Mouse (Mus musculus) mature B cell (primary cell): ENCODE measurements around the gene Hapln2.

Experiments used
- in situ Hi-C: fragments of 300-500 bp; cut with MboI; formaldehyde crosslinking; loops from 2 replicates; pipeline ENCODE4 v1.14.3; 2019

The Hapln2 gene

DNA sequence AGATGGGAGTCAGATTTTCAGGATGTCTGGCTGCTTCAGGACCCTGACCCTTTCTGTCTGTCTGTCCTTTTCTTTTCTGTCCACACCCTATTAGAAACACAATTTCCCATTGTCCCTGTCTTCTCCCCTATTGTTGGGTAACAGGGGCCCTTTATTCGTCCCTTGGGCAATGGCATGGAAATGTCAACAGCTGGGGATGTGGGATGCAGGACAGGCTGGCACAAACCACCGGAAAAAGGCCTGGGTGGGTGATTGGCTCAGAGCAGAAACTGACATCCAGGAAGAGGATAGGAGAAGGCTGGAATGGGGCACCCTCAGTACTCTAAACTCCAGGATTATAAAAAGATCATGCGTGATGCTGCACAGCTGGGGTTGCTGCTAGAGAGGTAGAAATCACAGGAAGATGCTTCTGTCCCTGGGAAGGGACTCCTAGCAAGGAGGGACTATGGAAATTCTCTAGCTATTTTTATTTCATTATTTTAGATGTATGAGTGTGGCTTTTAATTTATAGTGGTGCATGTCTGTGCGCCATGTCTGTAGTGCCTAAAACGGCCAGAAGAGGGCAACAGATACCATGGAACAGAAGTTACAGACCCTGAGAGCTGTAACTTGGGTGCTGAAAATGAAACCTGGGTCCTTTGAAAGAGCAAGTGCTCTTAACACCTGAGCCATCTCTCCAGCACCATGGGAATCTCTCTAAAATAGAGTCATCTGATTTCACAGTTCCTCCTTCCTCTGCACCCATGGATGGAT is at the start of gene Hapln2:
TSS of gene Hapln2 (minus strand) at position 150 of the 753 bp plus-strand sequence.
- in situ Hi-C loops: no loop called here

DNA sequence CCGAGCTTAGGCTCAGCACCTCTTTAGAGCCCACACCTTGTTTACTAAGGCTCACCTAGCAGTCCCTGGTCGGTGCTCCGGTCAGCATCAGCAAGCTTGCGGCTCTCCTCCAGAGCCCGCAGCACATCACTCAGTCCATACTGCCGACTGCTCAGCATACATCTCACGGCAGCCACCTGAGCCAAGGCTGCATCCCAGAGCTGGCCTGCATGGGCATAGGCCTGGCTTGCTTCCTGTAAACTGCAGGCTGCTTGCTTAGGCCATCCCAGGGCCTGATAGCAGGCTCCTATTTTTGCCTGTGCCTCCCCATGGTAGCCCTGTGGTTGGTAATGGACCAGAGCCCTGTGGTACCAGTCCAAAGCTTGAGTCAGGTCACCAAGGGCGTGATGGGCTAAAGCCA is 47.4 kb upstream of the Hapln2 start:
- in situ Hi-C loops: no loop called here

DNA sequence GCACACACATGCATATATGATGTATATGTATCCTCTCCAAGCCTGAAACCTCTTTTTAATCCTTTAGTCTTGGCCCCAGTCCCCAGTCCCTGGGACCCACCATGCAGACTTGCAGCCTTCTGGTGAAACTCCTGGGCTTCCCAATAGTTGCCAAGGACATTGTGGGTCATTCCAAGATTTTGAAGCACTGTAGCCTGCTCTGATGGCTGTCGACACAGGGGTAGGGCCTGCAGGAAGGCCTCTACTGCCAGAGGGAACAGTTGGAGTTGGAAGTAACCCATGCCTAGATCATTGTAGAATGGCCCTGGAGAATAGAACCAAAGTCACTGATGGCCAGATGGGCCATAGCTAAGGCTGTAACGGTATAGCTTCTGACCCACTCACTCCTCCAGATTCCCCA is 47.0 kb upstream of the Hapln2 start:
- in situ Hi-C loops: no loop called here

DNA sequence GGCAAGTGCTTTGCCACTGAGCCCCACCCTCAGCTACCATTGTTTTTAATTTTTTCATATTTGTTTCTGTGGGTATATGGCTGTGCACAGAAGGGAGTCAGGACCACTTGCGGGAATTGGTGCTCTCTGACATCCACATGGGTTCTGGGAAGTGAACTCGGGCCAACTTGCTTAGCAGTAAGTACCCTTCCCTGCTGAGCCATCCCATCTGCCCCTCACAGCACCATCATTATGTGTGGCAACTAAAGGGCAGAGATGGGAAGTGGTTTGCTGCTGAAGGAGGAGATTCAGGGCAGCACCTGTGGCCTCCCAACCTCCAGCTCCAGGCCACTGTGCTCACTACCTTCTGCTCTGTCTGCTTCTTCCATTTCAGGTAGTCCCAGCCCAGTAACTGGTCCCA is 46.2 kb upstream of the Hapln2 start:
- in situ Hi-C loops: no loop called here

DNA sequence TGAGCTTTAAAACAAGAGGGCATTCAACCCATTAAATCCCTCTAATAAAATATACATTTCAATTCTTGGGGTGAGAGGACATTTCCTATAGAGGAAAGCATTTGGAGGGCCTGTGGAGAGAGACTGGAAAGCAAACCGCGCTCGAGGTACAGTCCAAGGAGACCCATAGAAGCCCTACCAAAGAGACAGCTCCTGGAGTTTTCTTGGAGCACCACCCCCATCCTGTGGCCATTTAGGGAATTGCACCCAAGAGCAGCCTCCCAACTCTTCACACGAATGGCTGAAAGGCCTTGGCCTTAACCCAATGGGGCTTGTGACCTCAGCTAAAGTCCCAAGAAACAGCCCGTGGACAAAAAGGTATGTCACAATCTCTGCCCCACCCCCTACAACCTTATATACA is 44.4 kb upstream of the Hapln2 start:
- in situ Hi-C loops: no loop called here

DNA sequence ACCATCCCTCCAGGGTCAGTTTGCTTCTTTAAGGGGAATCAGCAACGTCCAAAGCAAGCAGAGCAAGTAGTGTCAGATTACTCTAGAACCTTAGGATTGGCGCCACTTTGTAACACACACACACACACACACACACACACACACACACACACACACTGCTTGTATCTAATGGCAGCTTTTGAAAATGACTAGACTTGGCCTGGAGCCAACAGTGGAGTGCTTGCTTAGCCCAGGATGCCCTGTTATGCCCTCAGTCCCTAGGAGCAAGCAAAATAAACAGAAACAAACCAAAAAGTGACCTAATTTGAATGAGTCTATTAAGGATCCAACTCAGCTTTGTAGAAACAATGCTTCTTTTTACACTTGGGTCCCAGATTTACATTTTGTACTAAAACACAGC is 41.0 kb upstream of the Hapln2 start:
- in situ Hi-C loops: no loop called here

DNA sequence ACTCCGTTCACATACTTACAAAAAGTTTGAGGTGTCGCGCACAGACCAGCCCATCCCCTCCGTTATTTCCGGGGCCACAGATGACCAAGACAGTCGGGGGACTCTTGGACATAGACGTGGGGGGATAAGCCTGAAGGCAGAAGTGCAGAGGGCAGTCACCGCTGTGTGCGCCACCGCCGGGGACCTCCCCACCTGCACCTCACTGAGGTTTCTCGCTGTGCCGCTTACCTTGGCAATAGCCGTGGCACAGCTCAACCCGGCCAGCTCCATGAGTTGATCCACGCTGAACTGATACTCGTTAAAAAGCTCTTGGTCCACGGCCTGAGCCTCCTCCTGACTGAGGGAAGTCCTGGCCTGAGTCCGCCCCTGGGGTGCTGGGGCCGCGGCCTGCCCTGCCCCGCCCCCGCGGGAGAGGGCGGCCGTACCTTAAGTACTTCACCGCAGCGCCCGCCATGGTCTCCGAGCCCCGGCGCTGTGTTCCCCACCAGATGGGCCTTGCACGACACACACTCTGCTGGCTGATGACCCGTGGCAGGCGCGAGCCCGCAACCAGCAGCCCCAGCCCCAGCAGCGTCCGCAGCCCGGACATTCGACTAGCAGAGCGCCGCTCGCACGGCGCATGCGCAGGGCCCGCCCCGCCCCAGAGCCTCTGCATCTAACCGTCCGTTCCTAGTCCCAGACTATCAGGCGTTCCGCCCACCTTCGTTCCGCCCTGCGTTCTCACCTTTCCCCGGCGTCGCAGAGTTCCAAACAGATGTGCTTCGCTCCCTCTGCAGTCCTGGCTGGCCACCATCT is 30.7 kb upstream of the Hapln2 start, which contains the start of gene Naxe:
TSS of gene Naxe (minus strand) at position 594 of the 795 bp plus-strand sequence.
- in situ Hi-C loops: no loop called here

DNA sequence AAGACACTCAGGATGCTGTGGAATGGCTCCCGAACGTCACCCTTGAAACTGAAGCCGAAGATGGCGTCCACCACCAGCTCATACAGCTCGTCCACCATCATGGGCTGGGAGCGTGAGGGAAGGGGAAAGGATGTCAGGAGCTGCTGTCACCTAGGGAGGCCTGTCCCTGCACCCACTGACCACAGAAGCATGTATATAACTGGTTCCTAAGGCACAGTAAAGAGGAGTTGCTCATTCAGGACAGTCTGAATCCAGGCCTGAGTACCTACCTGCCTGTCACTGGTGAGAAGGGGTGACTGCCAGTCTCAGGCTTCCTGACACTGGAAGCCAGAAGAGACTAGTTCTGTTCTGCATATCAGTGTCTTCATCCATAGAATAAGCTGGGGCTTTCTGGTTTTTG is 29.6 kb upstream of the Hapln2 start:
- in situ Hi-C loops: no loop called here

DNA sequence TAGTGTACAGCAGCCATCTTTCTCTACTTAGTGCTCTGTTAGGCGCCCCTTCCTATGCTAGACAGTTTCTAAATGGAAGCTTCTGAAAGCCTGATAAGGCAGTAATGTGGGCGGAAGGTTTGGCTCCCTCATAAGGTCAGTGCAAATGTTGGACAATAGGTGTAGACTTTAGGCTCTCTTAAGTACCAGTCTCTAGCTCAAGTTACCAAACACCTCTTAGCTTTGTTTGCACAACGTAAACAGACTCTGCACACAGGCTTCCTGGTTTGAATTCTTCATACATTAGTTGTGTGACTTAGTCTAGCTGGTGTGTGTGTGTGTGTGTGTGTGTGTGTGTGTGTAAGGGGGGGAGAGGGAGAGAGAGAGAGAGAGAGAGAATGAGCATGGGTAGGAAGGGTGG is 22.1 kb upstream of the Hapln2 start:
- in situ Hi-C loops: no loop called here

DNA sequence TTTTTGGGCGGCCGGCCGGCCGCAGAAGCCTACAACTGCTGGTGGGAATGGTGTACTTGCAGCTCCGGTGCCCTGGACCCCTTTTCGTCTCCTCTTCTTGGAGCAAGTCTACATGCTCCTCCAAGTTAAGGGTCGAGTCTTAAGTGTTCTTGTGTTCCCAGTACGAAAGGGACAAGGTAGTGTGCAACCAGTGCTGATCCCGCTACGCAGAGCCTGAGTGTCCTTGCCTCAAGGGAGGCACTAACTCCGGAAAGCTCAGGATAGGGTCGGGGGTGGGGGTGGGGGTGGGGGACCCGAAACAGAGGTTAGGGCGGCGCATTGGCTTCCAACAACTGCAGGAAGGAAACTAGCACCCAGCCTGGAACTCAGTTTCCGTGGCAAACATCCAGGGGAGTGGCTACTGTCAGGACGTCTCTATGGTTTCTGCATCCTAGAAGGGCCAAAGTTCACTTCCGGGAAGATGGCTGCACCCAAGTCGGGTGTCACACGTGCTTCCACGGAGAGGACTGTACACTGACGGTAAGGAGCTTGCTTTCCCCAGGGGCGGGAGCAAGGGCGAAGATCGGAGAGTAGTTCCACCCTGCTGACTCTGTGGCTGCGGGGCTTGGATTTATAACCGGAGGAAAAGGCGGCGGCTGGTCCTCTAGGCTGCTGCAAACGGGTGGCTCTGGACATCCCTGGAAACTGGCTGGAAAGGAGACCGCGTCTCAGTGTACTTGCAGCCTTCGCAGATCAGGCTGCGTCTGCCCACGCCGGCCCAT is 15.5 kb upstream of the Hapln2 start, which contains the start of gene Gpatch4:
TSS of gene Gpatch4 (plus strand) at position 448 of the 761 bp plus-strand sequence.
- in situ Hi-C loops: no loop called here

DNA sequence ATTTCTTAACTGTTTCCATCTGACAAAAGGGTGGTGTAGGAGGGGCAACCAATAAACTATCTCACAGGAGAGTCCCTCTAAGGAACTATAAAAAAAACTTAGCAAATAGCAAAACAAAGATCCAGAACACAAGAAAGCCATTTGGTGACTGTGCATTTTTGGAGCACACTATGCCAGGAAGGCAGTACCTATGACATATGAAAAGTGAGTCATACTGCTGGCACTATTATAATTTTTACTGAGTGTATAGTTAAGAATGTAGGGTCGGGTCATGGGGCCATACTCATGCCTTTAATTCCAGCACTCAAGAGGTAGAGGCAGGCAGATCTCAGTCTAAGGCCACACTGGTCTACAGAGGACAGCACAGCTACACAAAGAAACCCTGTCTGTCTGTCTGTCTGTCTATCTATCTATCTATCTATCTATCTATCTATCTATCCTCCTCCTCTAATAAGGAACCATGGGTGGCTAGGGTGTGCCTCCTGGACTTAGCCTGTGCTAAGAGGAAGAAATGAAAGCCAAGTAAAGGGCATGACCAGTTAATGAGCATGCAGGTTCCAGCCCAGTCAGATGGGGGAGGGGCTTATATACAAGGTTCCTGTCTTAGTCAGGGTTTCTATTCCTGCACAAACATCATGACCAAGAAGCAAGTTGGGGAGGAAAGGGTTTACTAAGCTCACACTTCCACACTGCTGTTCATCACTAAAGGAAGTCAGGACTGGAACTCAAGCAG is 8.3 kb upstream of the Hapln2 start:
- in situ Hi-C loops: no loop called here

DNA sequence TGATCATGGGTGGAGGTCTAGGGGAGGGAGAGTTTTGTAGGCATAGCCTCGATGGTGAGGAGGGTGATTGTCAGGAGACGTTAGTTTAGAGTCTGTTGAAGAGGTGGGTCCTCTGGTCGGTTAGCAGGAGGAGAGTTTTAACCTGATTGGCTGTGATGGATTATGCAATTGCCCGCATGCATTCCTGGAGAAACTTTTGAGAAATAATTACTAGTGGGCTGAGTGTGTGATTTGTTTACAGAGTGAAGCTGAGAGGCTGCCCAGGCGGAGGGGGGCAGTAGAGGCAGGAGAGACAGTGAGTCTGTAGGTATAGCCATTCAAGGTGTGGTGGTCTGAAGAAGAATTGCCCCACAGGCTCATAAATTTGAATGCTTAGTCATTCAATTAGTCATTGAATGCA is 6.1 kb upstream of the Hapln2 start:
- in situ Hi-C loops: no loop called here

DNA sequence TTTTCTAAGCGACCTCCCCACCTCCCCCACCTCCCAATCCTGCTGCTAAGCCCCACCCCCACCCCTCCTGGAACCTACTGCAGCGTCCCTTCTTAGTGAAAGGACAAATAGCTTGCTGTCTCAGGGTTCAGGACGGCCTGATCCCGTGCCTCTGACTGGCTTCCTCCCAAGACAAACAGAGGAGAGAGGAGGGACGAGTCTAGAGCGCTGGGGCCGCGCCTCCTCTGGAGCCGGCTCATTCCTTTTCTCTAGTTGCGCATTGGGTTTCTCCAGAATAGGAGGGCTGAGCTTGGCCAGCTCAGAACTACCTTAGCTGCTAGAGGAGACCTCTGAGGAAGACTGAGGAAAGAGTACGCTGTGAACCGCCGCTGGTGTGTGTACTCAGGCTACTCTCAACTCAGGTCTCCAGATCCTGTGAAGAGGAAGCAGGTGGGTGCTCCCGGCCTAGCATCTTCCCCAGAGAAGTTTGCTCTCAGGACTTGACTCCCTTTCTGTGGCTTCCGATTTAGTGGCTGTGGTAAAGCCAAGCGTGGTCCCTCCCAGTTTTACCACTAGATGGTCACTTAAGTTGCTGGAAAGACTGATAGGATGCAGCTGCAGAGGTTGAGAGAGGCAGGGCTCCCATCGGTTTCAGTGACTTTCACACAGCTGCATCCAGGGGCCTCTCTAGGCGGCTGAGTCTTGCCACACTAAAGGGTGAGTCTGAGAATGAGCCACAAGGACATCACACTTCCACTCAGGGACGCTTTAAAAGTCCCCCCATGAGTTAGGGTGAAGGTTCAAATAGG is 3.4 kb upstream of the Hapln2 start:
- in situ Hi-C loops: no loop called here

DNA sequence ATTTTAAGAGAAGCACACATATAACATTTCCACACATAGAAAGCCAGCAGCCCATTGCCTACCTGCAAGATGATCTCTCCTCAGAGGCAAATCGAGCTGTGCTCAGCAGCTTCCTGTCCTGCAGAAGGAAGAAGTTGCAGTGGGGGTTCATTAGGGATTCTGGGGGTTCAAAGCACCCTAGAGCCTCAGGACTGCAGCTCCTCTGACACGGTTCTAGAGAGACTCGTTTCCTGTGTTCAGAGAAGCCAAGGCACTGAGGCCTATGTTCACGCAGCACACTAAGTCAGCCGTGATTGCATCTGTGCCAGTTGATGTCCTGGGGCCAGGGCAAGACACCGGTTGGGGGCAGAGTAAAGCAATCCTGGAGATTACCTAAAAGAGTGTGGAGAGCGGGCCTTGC is 560 bp downstream of the Hapln2 start:
- in situ Hi-C loops: no loop called here

DNA sequence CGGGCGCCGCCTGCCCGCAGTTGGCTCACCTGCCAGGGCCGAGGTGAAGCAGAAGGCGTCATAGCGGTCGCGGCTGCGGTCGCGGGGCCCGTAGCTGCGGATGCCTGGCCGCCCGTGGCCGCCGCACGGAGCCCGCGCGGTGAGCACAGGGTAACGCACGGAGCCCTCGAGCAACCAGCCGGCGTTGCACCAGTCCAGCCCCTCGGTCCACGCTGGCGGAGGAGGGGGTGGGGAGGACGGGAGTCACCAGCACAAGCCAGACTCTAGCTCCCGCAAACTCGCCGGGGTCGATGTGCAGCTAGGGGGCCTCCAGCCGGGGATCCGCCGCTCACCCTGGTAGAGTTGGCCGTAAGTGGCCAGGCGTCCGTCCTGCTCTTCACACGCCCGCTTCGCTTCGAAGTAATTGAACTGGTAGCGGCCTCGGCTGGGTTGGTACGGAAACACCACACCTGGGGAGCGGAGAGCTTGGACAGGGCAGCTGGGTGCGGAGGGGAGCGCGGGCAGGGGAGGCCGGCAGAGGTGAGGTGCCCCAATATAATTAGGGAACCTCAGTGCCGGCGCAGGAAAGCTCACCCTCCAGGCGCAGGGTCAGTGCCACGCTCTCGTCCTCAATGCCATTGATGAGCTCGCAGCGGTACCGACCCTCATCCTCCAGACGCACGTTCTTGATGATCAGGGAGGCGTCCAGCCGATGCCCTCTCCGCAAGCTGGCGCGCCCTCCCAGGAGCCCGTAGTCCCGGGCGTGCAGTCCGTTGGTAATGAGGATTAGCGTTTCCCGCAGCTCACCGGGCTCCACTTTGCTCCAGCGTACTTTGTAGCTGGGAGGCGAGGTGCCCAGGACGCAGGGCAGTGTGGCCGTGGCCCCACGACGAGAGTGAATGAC is 4.0 kb downstream of the Hapln2 start:
- in situ Hi-C loops: no loop called here

DNA sequence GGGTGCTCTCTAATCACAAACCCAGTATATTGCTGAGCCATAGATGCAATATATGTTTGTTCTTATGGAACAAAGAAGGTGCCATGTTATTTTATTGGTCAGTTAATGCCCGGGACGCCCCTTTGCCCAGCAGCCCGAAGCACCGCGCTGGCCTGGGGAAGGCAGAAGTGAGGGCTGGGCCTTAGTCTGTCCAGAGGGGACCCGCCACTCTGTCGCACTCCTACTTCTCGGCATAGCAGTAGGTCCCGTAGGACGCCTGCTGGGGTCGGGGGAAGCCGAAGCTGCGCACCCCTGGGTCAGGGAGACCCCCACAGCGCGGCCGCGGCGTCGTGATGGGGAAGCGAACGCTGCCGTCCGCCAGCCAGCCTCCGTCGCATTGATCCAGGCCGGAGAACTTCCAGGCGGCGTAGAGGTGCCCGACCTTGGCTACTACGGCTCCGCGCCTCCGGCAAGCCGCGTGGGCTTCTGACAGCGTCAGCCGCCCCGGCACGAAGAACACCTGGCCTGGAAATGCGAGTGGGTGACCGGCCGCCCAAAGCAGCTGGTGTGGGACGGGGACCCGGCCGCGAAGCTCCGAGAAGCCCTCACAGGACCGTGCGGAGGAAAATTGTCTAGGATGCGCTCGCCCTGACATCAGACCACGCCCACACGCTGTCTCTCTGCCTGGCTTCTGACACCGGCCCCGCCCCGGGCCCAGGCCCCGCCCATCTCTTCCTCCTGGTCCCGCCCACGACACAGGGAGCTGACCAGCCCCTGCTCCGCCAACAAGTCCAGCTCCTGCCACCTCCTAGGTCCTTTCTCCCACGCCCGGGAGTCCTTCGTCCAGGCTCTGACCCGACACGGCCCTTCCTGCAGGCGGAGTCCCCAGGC is 4.8 kb downstream of the Hapln2 start:
- in situ Hi-C loops: no loop called here

DNA sequence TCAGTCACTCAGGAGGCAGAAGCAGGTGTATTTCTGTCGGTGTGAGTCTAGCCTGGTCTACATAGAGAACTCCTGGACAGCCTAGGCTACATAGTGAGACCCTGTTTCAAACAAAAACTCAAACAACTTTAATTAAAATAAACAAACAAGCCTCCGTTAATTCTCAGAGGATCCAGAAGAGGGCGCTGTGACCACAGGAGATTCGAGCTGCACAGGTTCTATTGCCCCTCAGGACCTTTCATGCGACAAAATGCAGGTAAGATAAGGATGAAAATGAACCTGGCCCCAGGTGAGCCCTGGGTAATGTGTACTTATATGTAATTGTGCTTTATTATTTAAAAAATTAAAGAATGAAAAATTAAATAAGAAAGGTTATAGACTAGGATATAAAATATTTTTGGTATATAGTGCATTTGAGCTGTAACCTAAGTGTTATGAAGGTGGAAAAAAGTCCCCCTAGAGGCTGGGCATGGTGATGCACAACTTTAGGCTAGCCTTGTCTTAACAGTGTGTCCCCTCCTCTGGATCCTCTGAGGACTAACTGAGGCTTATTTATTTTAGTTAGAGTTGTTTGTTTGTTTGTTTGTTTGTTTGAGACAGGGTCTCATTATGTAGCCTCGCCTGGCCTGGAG is 16.6 kb downstream of the Hapln2 start:
- in situ Hi-C loops: no loop called here
